Mouse (Mus musculus) embryonic stem cell, embryonic (primary cell): ENCODE data around the gene Hist1h1c.
"Not testable (repeated sequence)": the region's sequence is repeated elsewhere in the genome, so short reads cannot be mapped to it uniquely, and the experiment has no call there.

ENCODE experiments used
- CTCF ChIA-PET, 4 experiments: fragments of 300-600 bp in 2 of 4; fragments of 350-600 bp in 2 of 4; sonication (Branson Sonifier 250); formaldehyde crosslinking; loops; one replicate each; lab custom pipeline; 2022; ENCODE audit warnings: inconsistent platforms in 2 of 4; lab: Charles Lee
- POLR2A ChIA-PET, 4 experiments: fragments of 300-600 bp in 2 of 4; fragments of 350-600 bp in 2 of 4; sonication (Branson Sonifier 250); formaldehyde crosslinking; loops; one replicate each; lab custom pipeline; 2022; ENCODE audit warnings: antibody characterized with exemption in 4 of 4, inconsistent platforms in 1 of 4; lab: Charles Lee

The Hist1h1c gene

DNA sequence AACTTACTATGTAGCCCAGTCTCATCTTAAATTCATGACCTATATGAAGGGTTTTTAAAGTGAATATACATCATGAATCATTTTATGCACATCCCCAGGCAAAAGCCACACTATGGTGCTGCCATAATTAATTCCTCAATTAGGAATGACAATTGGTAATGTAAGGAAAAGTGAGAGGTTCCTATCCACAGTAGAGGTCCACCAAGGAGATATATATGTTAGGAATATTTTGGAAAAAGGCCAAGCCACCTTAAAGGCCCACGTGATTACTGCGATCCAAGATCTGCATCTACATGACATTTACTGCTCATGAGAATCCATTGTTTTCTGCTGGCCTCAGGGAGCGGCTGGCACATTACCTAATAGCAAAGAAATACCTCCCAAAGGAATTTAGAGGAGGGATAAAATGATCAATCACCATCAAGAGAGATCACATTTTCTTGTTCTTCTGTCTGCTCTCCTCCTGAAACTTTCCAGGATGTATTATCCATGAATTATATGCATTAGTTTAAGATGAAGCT, 20.7 kb downstream of the Hist1h1c start:
- POLR2A ChIA-PET = interaction anchor here (0.6 to 44.4 kb wide), 57 partner anchors 1 to 1973 kb away, joined by 3 to 2331 read pairs (median 12); partner anchors contain the start of genes Hist1h2ab (in 4 of the 4), Hist1h2bb (in 4 of the 4), Hist1h3b (in 4 of the 4) and Hist1h3c (in 4 of the 4)

GRCm38 (mm10) chr13:23759916-23760239, 21.3 kb downstream of the Hist1h1c start:
- ChIA-PET CTCF (interaction anchor here in 2 of 4 experiments (0.6 to 1.1 kb wide), 3 partner anchors 18 to 76 kb away, joined by 3 read pairs; partner anchors contain the start of genes Hist1h2ac (in 1 of the 2) and Hist1h2bc (in 1 of the 2)), POLR2A (interaction anchor here (0.6 to 44.4 kb wide), 71 partner anchors 2 to 1977 kb away, joined by 3 to 2331 read pairs (median 8); partner anchors contain the start of genes Hist1h2ab (in 4 of the 4), Hist1h2bb (in 4 of the 4), Hist1h3b (in 4 of the 4) and Hist1h3c (in 4 of the 4))

More for the DNA sequence above, 20.7 kb downstream of the Hist1h1c start:
- CTCF ChIA-PET = interaction anchor here in 2 of 4 experiments (0.6 kb wide), 2 partner anchors 17 to 27 kb away, joined by 3 read pairs; no protein-coding TSS in a partner anchor

DNA sequence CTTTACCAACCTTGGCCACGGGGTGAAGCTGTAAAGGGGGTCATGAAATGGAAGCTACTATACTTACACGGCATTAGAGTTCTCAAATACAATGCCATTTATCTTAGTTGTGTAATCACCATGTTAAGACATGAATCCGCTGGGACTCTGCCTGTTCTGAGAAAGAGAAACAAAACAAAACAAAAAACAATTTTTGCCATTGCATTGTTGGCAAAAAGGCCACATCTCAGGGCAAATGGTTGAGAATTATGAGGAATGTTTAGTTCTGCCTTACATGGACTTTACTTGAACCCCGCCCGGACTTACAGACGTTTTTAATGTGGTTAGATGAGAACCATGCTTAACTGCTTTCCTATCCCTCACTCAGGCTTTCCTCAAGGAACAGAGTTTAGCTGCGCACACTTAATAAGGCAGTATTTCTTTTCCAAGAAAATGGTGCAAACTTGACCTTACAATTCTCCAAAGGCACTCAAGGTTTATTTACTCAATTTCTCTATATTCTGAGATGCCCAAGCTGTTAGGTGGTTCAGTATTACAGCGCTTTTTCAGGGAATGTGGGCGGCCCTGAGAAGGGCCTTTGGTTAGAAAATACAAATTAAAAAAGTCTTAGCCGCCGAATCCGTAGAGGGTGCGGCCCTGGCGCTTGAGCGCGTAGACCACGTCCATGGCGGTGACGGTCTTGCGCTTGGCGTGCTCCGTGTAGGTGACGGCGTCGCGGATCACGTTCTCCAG, 21.8 kb downstream of the Hist1h1c start:
- ChIA-PET CTCF (interaction anchor here in 2 of 4 experiments (0.6 to 1.1 kb wide), 4 partner anchors 8 to 77 kb away, joined by 3 to 4 read pairs (median 3); partner anchors contain the start of genes Hist1h2ac (in 1 of the 2), Hist1h2bc (in 1 of the 2) and Hist1h3b (in 1 of the 2)), POLR2A (interaction anchor here (0.5 to 44.4 kb wide), 86 partner anchors 3 to 1978 kb away, joined by 3 to 2331 read pairs (median 6); partner anchors contain the start of genes Hist1h2ab (in 4 of the 4), Hist1h2bb (in 4 of the 4), Hist1h3b (in 4 of the 4) and Hist1h3c (in 4 of the 4))

GRCm38 (mm10) chr13:23760972-23761864, 22.6 kb downstream of the Hist1h1c start, which contains the start of gene Hist1h4a:
Gene Hist1h4a (minus strand): TSS chr13:23761230.
- ChIA-PET POLR2A (interaction anchor here (0.5 to 44.4 kb wide), 95 partner anchors 3 to 1933 kb away, joined by 3 to 2331 read pairs (median 8); partner anchors contain the start of genes Hist1h1c (in 4 of the 4), Hist1h2ab (in 4 of the 4), Hist1h2bb (in 4 of the 4) and Hist1h3b (in 4 of the 4)), CTCF (interaction anchor here in 1 of 4 experiments (1.0 to 1.1 kb wide), 2 partner anchors 9 to 77 kb away, joined by 3 to 4 read pairs; partner anchors contain the start of genes Hist1h2ac, Hist1h2bc and Hist1h3b)

GRCm38 (mm10) chr13:23761871-23762821, 23.5 kb downstream of the Hist1h1c start, which contains the start of gene Hist1h3a:
Gene Hist1h3a (minus strand): TSS chr13:23762386.
- POLR2A ChIA-PET = interaction anchor here (0.6 to 44.4 kb wide), 76 partner anchors 9 to 1982 kb away, joined by 3 to 2331 read pairs (median 10); partner anchors contain the start of genes Hist1h1c (in 4 of the 4), Hist1h2ab (in 4 of the 4), Hist1h2ac (in 4 of the 4) and Hist1h2bc (in 4 of the 4)

DNA sequence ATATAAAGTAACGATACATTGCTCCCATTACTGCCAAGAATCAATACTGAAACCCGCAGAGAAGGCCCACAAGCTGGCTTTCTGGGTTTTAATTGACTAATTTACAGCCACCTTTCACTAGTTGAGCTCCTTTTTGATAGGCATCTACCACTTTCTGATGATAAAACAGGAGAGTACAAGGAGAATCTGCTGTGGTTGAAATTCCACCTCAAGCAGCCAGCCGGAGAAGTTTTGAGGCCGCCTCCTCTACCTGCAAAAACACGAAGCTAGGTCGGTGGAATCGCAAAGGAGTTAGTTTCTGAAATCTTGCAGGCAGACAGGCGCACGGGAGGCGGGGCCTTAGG, 24.6 kb downstream of the Hist1h1c start:
- CTCF ChIA-PET = interaction anchor here in 2 of 4 experiments (1.1 to 1.8 kb wide), 3 partner anchors 9 to 65 kb away, joined by 3 to 10 read pairs (median 5); partner anchors contain the start of gene Hist1h4c (in 1 of the 2)
- POLR2A ChIA-PET = interaction anchor here (0.6 to 44.4 kb wide), 183 partner anchors 10 to 1977 kb away, joined by 3 to 2331 read pairs (median 5); partner anchors contain the start of genes Hist1h1c (in 4 of the 4), Hist1h2ab (in 4 of the 4), Hist1h2ac (in 4 of the 4) and Hist1h2bc (in 4 of the 4)

More at GRCm38 (mm10) chr13:23761871-23762821, 23.5 kb downstream of the Hist1h1c start, which contains the start of gene Hist1h3a:
- CTCF ChIA-PET = interaction anchor here in 1 of 4 experiments (1.8 kb wide), 1 partner anchor 64 kb away, joined by 5 read pairs; the partner anchor contains the start of gene Hist1h4c

DNA sequence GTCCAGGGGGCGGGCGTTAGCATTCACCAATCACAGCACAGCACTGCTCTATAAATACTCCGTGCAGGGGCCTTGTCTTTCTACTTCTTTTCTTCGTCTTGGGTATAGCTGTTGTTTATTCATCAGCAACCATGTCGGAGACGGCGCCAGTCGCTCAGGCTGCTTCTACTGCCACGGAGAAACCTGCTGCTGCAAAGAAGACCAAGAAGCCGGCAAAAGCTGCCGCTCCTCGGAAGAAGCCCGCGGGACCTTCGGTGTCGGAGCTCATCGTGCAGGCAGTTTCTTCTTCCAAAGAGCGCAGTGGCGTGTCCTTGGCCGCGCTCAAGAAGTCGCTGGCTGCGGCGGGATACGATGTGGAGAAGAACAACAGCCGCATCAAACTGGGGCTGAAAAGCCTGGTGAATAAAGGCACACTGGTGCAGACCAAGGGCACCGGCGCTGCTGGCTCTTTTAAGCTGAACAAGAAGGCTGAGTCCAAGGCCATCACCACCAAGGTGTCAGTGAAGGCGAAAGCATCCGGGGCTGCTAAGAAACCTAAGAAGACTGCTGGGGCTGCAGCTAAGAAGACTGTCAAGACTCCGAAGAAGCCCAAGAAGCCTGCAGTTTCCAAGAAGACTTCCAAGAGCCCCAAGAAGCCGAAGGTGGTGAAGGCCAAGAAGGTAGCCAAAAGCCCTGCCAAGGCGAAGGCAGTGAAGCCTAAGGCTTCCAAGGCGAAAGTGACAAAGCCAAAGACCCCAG, 25.1 kb downstream of the Hist1h1c start, which contains the start of gene Hist1h1a:
Gene Hist1h1a, plus strand, starts transcription at position 81 of the 738 bp plus-strand sequence.
- ChIA-PET POLR2A (interaction anchor here (0.5 to 44.4 kb wide), 196 partner anchors 9 to 1980 kb away, joined by 3 to 2331 read pairs (median 5); partner anchors contain the start of genes Hist1h1c (in 4 of the 4), Hist1h2ab (in 4 of the 4), Hist1h2ac (in 4 of the 4) and Hist1h2bc (in 4 of the 4)), CTCF (interaction anchor here in 2 of 4 experiments (0.6 to 1.8 kb wide), 4 partner anchors 9 to 66 kb away, joined by 3 to 10 read pairs (median 4); partner anchors contain the start of gene Hist1h4c (in 1 of the 2))

GRCm38 (mm10) chr13:23764324-23765171, 25.9 kb downstream of the Hist1h1c start:
- CTCF ChIA-PET = interaction anchor here (0.6 to 1.8 kb wide), 5 partner anchors 8 to 67 kb away, joined by 3 to 10 read pairs (median 5); partner anchors contain the start of gene Hist1h4c (in 1 of the 4)
- POLR2A ChIA-PET = interaction anchor here (0.5 to 44.4 kb wide), 123 partner anchors 9 to 1981 kb away, joined by 3 to 2331 read pairs (median 6); partner anchors contain the start of genes Hist1h2ab (in 4 of the 4), Hist1h3b (in 4 of the 4), Carmil1 (in 3 of the 4) and Hist1h1c (in 3 of the 4)

DNA sequence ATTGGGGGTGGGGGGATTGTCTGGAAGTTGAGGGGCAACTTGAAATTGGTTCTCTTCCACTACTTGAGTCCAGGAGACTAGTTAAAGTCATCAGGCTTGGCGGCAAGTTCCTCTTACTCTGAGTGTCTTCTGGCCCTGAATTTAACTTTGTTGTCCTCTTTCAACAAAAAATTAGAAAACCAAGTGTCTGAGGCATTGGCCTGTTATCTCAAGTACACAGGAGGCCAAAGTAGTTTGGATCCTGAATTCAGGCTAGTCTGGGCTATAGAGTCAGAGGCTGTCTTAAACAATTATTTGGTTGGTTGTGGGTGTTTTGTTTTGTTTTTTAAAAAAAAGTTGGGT, 26.5 kb downstream of the Hist1h1c start:
- ChIA-PET CTCF (interaction anchor here in 2 of 4 experiments (0.6 to 0.7 kb wide), 3 partner anchors 35 to 67 kb away, joined by 3 to 7 read pairs (median 7); no protein-coding TSS in a partner anchor), POLR2A (interaction anchor here (0.6 to 44.4 kb wide), 46 partner anchors 8 to 1209 kb away, joined by 3 to 2331 read pairs (median 16); partner anchors contain the start of genes Hist1h2ab (in 4 of the 4), Hist1h3b (in 4 of the 4), Hist1h1c (in 3 of the 4) and Hist1h2ac (in 3 of the 4))

GRCm38 (mm10) chr13:23766772-23767171, 28.2 kb downstream of the Hist1h1c start:
- CTCF ChIA-PET = no interaction called here
- POLR2A ChIA-PET = interaction anchor here in 3 of 4 experiments (0.7 to 44.4 kb wide), 11 partner anchors 8 to 134 kb away, joined by 3 to 2331 read pairs (median 9); partner anchors contain the start of genes Hist1h1c (in 3 of the 3), Hist1h3c (in 3 of the 3), Hist1h2ab (in 2 of the 3) and Hist1h2ac (in 2 of the 3)

- POLR2A ChIA-PET = interaction anchor here (0.6 to 44.4 kb wide), 22 partner anchors 7 to 1726 kb away, joined by 3 to 2331 read pairs (median 4); partner anchors contain the start of genes Hist1h2ac (in 3 of the 4), Hist1h2bc (in 3 of the 4), Hist1h1c (in 2 of the 4) and Hist1h2bb (in 2 of the 4)
- CTCF ChIA-PET = interaction anchor here in 1 of 4 experiments (0.6 to 0.7 kb wide), 2 partner anchors 68 to 82 kb away, joined by 3 read pairs; no protein-coding TSS in a partner anchor
Measured at GRCm38 (mm10) chr13:23768834-23769397, 30.3 kb downstream of the Hist1h1c start.

GRCm38 (mm10) chr13:23769613-23770012, 31.0 kb downstream of the Hist1h1c start, which contains the start of gene Trim38:
Gene Trim38 (plus strand): TSS chr13:23769913.
- CTCF ChIA-PET = not testable (repeated sequence)
- POLR2A ChIA-PET = interaction anchor here (0.6 to 44.4 kb wide), 17 partner anchors 7 to 1727 kb away, joined by 3 to 2331 read pairs (median 5); partner anchors contain the start of genes Hist1h1c (in 2 of the 4), Hist1h2bb (in 2 of the 4), Hist1h3b (in 2 of the 4) and Hist1h3c (in 2 of the 4)
